Mouse (Mus musculus): Measurements from ENCODE around the gene S100pbp.

S100pbp gene

DNA sequence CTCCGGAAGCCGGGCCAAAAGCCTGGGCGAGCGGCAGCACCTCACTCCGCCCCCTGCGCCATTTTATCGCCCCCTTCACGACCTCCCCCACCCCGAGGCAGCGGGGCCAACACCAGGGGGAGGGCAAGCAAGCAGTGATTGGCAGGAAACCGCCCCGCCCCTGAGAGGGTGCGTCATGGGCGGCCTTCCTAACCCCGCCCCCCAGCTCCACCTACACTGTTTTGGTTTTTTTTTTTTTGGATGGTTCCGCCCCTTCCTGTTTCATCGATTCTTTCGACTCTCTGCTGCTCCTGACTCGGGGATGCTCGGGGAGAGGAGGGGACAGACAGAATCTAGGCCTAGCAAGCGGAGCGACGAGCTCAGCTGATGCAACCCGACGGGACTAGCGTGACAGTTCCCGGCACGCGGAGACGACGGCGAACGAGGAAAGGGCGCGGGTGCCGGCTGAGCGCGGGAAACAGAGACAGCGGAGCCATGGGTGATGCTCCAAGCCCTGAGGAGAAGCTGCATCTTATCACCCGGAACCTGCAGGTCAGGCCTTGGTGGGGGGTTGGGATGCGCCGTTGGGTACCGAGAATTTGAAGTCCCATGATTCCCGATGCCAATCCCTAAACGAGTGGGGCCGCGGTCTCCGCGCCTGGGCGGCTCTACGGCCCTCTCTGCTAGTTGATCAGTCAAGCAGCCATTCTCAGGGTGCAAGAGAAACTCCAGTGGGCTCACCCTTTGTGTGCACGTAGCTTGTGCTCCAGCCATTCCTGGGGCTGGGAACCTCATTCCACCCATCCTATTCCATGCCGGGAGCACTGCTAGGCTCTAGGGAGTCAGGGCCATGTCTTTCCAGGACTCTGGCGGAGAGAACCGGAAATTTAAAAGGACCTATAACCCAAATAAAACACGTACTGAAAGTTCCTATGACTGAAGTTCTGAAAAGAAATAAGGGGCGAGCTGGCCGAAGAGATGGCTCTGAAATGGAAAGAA lies at the start of gene S100pbp, which contains the start of gene Yars:
Gene S100pbp (minus strand): TSS at position 186 of the 978 bp plus-strand sequence.
Gene Yars (plus strand): TSS at position 219 of the 978 bp plus-strand sequence.
- TF ChIP-seq GATA4 (IDR thresholded peaks at IDR 0.05; ENCODE audit: insufficient replicate concordance, low read length) = no peak; the same call in 1 of the 2 replicates

DNA sequence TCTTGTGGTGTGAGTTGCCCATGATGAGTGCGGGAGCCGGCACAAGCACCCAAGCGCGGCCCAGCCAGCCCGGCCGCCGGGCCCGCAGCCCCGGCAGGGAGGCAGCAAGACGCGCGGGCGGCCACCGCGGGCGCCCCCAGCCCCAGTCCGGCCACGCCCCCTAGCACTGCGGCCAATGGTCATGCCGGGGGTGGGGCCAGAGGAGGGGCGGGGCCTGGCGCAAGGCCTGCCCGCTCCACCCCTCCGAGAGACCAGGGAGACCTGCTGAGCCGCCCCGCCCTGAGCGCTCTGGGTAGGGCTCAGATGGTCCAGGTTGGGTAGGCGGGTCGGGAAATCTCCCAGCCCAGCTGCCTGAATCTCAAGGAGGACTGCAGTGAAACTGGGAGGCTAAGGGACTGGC lies 49.5 kb upstream of the S100pbp start:
- TF ChIP-seq GATA4 (IDR thresholded peaks at IDR 0.05; ENCODE audit: insufficient replicate concordance, low read length) = no peak

DNA sequence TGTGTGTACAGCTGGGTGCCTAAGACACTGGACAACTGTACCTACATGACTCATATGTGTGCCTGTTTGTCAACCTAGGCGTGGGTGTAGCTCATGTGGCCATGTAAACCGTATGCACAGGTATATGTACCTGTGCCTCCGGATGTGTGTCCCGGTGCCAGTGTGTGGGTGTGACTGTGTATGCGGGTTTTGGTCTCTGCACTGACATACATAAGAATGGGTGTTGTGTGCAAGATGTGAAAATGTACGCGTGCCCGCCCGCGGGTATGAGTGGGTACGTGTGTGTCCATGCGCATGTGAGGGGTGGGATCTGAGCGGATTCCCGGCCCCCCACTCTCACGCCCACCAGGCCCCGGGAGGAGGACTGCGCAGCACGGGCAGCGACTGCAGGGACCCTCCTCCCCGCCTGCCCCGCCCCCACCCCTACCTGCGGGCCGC lies 49.1 kb upstream of the S100pbp start:
- no peak for TF ChIP-seq GATA4 (IDR thresholded peaks at IDR 0.05; ENCODE audit: insufficient replicate concordance, low read length)

DNA sequence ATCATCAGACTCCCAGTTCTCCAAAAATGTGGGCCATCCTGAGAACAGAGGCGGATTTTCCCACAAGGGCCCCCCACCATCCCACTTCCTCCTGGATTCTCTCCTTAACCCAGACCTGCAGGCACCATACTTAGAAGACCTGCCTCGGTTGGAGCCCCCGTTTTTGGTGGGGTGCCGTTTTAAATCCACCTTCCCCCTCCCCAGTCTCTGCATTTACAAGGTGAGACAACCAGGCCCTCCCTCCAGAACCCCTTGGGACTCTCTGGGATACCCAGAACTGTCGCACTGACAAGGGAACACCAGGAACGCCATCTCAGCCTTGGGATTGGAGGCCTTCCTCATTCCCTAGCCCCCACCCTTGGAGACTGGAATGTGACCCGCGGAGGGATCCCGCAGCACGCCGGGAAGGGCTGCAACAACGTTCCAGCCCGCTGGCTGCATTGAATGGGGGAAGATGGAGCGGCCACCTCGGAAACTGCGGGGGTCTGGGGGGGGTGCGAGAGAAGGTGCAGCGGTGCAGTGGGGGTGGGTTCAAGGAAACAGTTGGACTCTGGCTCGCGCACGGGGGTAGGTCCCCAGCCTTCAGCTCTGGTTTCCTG lies 48.4 kb upstream of the S100pbp start:
- no peak for TF ChIP-seq GATA4 (IDR thresholded peaks at IDR 0.05; ENCODE audit: insufficient replicate concordance, low read length)

DNA sequence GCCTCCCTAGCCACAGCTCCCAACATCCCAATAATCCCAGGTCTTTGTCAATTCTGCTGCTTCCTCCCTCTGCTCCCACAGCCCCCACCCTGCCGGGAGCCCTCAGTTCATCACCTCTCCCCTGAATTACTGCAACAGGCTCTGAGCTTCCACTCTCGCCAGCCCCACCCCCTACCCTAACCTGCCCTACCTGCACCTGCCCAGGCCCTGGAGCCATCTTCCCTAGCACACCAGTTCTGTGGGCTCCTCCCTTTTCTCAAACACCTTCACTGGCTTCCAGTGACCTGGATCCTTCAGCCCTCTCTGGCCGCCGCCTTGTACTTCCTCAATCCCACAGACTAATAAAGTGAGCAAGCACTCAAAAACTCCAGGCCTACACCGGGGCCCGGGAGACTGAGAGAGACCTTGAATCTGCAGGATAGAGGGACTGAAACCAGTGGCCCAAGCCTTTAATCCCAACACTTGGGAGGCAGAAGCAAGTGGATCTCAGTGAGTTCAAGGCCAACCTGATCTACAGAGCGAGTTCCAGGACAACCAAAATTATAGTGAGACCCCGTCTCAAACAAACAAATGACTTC lies 46.8 kb upstream of the S100pbp start:
- no peak for TF ChIP-seq GATA4 (IDR thresholded peaks at IDR 0.05; ENCODE audit: insufficient replicate concordance, low read length)

DNA sequence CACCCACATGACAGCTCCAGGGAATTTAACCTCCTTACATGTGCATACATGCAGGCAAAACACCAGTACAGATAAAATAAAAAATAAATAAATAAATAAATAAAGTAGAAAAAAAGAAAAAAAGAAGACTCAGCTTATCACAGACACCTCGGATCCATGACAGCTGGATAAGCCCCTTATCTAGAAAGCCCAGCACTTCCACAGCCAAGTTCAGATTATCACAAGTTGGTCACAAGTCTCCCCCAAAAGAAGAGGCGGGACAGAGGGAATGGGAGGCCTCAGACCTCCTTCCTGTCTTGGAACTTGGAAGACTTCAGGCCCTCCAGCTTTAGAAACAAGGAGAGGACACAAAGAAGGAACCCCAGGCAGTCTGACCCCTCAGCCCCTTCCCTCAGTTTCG lies 45.6 kb upstream of the S100pbp start:
- no peak for TF ChIP-seq GATA4 (IDR thresholded peaks at IDR 0.05; ENCODE audit: insufficient replicate concordance, low read length)

DNA sequence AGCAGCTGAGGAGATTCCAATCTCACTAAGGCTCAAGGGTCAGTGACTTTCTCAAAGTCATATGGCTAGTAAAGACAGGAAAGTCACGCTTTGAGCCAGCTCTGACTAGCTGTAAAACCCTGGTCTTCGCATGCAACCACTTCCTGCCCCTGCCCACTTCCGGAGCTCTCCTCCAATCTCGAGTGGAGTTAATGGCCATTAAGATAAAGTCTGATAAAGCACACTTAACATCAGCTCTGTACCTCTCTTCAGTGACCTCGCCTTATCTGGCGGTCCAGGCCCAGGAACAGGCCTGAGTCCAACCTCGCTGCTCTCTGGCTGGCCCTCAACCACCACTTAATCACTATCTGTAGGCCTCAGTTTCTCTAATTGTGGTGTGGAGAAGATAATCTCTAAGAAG lies 45.0 kb upstream of the S100pbp start:
- TF ChIP-seq GATA4 (IDR thresholded peaks at IDR 0.05; ENCODE audit: insufficient replicate concordance, low read length) = no peak

DNA sequence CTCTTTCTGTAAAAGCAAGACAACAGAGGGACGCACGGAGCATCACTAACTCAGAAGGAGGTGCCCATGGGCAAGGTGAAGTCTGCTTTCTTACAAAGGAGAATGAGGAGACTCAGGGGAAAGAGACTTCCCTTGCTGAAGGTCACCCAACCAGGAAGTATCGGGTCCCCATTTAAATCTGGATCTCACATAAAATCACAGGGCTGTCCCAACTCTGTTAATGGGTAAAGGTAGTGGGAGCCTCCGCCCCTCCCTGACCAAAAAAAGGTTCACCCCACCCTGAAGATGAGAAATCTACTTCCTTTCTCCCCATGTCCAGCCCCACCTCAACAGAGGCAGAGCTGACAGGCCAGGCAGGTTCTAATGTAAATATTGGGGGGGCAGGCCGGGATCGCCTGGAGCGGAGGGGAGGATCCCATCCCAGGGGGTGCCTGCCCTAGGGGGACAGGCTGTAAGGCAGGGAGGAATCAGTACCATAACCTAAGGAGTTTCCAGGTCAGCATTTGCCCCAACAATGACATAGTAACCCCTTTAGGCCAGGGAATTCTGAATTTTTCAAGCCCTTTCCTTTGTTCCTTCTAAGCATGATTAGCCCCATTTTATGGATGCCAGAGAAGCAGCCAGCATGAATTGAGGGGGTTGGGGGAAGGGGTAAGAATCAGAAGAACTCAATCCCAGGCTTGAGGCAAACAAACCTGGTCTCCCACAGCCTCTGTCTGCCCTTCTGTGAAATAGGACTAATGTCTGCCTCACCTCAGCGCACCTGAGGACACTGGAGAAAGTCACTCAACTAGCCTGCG lies 43.2 kb upstream of the S100pbp start:
- TF ChIP-seq GATA4 (IDR thresholded peaks at IDR 0.05; ENCODE audit: insufficient replicate concordance, low read length) = no peak

DNA sequence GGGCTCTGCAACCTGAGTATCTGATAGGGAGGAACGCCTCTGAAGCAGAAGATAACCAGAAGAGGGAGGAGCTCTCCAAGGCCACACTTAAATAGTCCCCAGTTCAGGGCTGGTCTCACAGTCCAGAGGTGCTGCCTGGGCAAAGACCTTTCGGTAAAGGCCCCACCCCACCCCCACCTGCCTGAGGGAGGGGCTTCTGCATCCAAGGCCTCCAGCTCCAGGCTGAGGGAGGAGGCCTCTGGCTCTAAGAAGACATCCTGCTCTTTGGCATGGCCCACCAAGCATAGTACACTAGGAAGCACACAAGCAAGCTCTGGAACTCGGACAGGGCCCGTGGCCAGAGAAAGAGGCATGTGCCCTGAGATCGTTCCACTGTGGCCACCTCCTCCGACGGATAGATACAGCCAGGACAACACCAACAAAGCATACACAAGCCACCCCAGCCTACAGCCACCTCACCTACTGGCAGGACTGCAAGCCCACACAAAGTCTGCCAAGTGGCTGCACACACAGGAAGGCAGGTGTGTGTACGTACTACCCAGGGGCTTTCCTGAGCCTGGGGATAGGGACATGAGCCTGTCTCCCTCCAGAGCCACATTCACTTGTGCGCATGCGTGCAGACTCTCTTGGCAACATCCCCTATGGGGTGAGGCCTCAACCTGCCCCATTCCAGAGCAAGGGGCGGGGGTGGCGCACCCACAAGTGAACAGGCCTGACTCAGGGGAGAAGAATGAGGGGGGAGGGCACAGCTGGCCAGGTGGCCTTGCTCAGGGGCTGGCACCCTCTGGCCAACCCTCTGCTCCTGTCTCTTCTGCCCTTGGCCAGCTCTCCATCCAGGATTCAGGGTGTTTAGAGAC lies 42.3 kb upstream of the S100pbp start:
- no peak for TF ChIP-seq GATA4 (IDR thresholded peaks at IDR 0.05; ENCODE audit: insufficient replicate concordance, low read length)

DNA sequence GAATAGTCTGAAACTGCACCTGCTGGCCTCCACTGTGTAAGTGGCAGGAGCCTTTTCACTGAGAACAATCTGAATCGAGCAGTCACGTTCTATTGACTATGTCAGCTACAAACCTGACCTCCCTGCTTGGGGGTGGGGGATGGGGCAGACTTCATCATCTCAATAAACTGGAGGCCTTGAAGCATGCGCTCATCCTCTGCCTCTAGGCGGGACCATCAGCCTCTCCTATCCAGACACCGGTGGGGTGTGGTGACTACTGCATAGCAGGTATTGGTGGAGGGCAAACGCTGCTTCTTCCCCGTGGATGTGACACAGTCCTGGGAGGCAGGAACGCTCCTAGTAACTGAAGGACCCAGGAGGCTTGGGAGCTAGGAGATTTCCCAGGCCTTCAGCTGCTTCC lies 41.4 kb upstream of the S100pbp start:
- no peak for TF ChIP-seq GATA4 (IDR thresholded peaks at IDR 0.05; ENCODE audit: insufficient replicate concordance, low read length)

DNA sequence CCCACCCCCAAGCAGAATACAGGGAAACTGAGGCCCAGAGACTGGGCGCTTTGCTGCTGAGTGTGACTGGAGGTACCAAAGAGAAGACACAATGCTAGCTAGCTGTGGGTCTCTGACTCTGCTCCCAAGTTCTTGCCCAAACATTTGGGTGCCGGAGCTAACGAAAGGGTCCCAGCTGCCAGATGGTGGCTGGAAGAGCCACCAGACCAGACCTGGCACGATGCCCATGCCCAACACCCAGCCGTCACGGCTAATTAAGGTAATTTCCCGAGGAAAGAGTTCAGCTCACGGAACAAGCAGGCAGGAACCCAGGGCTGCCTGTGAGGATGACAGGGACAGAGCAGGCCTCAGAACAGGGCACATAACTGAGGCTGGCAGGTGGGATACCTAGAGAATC lies 38.5 kb upstream of the S100pbp start:
- TF ChIP-seq GATA4 (IDR thresholded peaks at IDR 0.05; ENCODE audit: insufficient replicate concordance, low read length) = no peak

DNA sequence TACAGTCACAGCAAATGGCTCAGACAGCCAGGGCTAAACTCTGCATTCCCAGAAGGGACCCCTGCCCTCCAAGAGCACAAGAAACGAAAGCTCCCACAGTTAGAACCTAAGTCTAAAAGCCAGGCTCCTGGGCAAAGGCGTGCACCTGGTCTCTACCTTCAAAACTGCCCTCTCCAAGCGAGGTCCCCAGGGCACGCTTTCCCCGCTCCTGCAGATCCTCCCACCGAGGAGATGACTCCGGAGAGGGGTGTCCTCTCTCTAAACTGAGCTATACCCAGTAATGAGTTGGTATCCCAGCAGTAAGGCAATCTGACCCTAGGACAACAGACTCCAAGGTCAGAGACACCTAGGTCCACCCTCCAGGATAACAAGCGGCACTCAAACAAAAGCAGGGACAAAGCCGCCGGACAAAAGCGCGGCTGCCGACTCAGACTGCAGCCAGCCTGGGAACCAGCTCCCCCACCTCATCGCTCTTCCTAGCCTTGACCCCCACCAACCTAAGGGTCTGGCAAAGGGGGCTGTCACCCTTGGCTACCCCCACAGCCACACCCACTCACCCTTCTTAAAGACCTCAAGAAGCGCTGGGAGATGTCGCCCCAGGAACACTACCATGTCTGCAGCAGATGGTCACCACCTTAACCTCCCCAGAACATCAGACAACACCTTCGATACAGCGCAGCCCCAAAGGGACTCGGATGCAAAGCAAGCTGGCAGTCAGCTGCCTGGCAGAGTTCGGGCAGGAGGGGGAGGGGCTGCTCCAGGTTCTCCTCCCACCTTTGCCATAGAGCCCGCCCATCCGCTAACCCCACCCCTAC lies 37.9 kb upstream of the S100pbp start:
- TF ChIP-seq GATA4 (IDR thresholded peaks at IDR 0.05; ENCODE audit: insufficient replicate concordance, low read length) = no peak

DNA sequence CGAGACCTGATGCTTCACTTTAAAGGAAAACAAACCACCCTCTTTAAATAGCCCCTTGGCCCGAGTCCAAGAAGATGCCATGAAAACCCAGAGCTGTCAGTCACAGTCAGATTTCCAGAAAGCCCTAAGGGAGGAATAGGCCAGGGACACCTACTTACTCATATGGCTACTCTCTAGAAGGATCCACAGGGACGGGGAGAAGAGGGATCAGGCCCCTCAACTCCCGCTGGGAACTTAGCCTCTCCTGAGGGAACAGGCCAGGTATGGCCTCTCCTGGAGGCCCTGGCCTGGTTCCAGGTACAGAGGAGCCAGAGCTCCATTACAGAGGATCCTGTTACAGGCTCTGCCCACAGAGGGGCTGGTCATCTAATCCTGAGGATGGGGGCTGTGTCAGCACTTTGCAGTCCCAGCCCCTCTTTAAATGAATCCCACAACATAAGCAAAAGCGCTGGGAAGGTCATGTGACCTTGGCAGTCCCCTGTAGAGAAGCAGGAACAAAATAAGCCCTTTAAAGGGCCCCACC lies 37.0 kb upstream of the S100pbp start:
- TF ChIP-seq GATA4 (IDR thresholded peaks at IDR 0.05; ENCODE audit: insufficient replicate concordance, low read length) = no peak
